Mouse (Mus musculus): ENCODE measurements around the gene Clec3a.

DNA sequence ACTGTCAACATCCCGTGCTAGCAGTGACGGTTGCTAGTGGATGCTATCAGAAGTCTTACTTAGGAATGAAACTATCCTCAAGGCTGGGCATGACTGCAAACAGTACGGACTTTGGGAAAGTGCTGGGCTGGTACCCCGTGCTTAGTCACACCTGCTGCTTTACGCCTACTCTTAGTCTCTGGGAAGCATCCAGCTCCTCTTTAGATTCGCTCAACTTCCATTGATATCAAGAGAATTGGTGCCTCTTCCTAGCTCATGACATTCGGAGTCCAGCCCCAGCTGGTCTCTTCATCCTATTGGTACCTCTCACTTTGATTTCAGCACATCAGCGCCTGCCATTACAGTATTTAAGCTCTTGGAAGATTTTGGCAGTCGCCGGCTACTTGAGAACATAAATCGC, 44.7 kb downstream of the Clec3a start:
- TF ChIP-seq EP300 (IDR thresholded peaks at IDR 0.05) (no peak), CTCF (IDR thresholded peaks at IDR 0.05) (no peak)
